Mouse (Mus musculus): ENCODE results near the gene Syn2.
"Not testable (repeated sequence)": the region's sequence is repeated elsewhere in the genome, so short reads cannot be mapped to it uniquely, and the experiment has no call there.

The Syn2 gene

DNA sequence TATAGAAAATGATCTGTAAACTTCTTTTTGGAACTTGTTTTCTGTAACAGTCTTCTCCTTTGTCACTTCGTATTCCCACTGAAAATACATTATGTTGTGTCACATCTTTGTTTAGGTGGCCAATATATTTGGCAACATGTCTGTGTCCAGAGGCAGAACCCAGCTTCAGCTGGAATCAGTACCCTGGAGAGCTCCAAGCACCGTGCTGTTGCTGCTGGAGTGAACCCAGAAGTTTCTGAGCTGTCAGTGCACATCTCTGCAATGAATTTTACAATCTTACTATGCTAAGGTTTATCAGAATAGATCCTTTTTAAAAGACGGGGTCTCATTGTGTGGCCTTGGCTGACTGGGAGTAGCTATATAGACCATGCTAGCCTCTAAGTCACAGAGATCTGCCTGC is 44.1 kb downstream of the Syn2 start:
- peak in 1 of 2 experiments; percentile 2 for DNase-seq

DNA sequence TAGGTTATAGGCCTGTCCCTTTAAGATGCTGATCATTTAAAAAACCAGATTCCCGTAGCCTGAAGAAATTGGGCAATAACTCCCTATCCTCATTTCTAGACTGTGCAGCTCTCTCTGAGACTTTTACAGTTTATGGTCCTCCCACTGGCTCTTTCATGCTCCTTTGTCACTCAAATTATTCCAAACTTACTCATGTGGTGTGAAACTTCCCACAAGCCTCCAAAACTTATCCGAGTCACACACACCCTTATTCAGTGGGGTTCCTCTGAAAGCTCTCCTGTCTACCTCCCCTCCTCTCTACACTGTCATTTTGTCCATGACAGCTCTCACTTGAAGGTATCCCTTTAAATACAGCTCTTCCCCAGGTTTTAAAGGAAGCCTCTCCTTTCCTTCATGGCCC is 46.4 kb downstream of the Syn2 start:
- DNase-seq: no peak

DNA sequence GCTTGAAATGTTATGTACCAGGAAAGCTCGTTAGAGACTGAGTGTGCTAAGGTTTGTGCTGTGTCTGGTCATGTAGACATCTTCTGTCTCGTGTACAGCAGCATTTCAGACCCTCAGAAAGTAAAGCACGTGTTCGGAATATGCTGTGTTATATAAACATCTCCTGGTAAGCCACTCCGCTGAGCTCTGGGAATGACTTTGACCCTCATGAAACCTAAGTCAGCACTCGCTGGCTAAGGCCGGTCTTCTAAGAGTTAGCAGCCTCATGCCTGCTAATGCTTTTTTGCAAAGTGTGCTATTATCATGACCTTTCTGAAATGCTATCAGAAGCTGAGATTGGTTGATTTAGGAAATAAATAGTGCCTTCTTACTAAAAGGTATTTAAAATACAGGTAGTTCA is 56.4 kb downstream of the Syn2 start:
- DNase-seq: no peak

DNA sequence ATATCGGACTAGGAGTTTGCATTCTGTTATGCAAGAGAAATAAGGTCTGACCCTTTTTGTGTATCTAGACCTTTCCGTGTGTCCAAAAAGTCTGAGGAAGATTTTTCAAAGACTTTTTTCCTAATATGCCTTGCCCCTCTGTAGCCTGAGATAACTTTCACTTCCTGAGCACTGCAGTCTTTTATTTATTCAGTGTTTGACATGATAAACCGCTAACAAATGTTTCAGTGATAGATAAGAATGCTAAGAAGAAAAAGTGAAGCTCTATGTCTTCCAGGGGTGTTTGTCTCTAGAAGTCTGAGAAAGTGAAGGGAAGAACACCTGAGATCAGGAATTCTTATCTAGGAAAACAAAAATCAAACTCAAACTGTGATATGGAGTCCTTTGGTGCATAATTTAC is 66.1 kb downstream of the Syn2 start:
- DNase-seq: no peak

DNA sequence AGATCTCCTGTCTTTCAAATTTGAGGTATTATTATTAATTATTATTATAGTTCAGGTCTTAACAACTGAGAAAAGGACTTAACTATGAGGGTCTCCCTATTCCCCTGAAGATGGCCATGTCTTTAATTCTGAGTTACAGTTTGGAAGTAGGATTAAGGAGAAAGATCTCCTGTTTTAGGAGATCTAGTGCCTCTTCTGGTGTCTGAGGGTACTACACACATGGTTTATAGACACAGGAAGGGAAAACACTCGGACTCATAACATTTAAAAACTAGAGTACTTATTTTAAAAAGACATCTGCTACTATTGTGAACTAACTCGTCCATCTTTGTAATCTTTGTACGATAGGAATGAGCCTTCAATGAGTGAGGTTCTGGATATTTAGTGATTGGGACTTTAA is 68.3 kb downstream of the Syn2 start:
- no peak for DNase-seq

DNA sequence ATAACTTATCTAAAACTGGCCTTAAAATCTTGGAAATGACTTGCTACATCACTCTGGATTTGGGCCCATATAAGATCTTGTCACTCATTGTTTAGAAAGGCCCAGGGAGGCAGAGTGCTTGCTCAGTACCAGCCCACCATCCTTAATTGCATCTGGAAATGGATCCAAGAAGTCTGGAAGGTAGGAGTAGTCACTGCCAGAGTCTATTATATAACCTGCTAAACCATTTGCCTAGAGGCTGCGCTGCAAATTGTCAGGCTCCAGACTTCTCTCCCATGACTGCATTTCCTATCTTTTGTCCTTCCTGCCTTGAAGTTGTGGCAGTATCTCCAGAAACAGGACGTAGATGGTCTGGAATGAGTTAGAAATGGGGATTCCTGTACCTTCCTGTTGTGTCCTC is 75.5 kb downstream of the Syn2 start:
- DNase-seq: no peak

DNA sequence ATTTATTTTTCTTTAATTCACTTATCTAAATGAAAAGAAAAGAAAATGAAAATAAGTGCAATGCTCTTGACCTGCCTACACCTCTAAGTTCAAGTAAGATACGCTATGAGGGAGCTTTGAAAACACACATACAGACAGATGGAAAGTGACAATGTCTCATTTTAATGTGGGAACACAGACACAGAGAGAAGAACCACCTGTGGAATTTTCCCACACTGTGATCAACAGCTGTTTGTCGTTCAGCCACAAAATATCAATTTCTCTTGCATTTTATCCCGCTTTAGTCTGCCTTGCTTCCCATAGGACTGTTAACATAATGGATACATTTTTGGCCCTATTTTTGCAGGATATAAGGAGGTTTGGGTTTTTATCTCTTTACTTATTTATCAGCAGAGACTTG is 76.1 kb downstream of the Syn2 start:
- no peak for DNase-seq

DNA sequence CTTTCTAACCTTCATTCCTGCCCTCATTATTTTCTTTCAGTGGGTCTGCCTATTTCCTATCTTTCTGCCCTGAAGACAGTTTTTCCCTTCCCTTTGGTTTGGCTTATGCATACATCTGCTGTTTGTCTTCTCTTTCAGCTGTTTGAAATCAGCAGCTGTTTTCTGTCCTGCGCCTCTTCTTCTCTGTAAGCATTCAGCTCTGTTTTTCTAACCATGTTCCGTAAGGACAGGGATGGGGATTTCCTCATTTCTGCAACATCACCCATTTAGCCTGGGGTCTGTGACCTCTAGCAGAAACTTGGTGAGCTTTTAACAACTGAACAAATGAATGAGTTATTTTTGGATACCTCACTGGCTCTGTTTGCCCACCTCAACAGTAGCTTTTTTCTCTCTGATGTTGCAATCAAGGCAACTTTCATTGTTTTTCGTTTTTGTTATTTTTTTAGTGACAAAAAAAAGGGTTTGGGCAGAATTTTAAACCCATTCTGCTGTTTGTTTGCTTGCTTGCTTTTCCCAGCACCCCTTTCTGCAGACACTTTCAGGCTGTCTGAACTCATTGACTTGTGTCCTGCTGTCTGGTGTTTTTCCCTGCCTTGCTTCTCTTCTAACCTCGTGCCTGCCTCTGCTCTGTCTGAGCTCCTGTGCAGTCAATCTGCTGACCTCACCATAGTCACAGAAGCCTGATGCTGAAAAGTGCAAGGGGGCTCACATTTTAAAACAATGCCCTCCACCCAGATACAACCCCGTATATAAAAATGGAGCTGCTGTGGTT is 77.6 kb downstream of the Syn2 start:
- no peak for DNase-seq

DNA sequence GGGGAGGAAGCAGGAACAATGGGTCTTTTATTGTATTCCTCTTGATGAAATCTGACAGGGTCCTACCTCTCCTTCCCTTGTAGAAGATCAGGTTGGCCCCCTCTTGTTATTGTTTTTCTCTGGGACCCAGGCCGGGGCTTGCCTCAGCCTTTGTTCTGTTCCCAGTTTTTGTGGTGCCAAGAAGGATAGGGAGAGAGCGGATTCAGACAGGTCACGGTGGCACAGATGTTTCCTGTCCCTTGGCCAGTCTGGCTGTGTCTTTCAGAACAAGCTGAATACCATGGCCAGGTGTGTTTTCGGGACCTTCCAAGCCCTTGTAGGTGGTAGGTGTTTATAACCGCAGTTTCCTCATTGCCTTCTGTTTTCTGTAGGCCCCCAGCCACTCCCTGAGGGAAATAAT is 78.4 kb downstream of the Syn2 start:
- no peak for DNase-seq

DNA sequence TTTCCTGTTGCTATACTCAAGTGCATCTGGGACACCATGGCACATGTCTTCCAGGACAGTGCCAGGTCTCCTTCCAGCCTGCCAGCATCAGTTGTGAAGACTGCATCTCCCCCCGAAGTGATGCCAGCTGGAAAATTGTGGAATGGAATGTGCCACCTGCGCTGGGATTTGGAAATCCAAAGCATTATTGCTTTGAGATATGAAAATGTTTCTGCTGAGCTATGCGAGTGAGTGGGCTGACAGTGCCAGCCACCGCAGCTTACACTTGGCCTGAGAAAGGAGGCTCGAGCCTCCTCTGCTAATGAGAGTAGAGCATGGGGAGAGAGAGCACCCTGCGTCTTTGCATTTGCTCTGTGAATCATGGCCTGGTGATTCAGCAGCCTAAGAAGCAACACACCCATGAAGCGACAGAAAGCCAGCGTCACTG is 86.5 kb downstream of the Syn2 start:
- no peak for DNase-seq

DNA sequence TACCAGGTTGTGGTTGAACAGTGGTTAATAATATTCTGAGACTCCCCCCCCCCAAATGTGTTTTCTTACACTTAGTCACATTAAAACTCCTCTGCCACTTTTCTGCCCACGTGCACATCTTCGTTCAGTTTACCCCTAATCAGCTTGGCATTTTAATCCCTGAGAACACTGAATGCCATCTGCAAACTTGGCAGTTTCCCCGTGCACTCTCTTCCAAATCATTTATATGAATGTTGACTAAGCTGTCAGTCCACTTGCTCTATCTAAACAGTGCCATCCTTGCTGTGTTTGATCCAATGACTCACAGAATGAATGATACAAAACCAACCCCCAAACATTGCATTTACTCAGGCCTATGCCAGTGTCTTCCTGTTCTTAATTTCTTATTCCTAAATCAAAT is 90.8 kb downstream of the Syn2 start:
- no peak for DNase-seq

DNA sequence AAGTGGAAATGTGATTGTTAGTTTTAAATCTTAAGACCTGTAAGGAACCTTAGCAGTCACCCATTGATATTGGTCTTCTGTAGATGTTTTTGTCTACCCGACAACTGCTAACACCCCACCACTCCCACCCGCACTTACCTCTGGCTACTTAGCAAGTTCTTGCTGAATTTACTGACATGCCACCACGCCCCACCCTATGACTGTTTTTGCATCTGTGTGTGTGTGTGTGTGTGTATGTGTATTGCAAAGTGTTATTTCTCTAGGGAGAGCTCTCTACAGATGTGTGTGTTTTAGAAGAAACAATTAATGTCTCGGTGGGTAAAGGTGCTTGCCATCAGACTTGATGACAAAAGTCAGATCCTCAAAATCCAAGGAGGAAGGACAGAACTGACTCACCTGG is 92.3 kb downstream of the Syn2 start, which contains the start of gene Gm17482:
Gene Gm17482 (plus strand): TSS at position 301 of the 400 bp plus-strand sequence.
- no peak for DNase-seq

DNA sequence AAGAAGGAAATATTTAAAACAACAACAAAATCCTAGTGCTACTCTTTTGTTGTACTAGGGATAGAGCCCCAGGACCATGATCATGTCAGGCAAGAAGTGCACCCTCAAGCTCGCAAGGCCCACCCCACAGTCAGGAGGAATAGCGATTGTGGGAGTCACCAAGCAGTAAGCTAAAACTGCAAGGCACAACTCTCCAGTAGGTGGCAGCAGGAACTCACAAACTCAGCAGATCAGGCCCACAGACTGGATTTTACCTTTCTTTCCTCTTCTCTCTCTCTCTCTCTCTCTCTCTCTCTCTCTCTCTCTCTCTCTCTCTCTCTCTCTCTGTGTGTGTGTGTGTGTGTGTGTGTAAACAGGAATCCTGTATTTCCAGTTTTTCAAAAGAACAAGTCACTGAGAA is 92.8 kb downstream of the Syn2 start:
- peak in 1 of 2 experiments; percentile 58 for DNase-seq

DNA sequence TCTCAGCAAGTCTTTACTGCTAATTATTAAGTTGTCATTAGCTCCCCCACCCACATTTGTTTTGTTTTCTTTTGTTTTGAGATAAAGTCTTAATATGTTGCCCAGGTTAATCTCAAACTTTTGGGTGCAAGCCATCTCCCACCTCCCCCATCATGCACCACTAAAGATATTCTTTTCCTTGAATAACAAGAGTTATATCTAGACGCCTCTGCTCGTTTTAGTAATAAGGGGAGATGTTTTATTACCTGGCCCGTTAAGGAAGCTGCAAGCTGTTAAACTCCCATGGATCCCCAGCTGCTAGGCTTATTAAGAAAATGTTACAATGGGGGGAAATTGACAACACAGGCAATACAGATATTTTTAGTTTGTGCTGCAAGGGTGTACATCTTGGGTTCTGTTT is 95.9 kb downstream of the Syn2 start:
- no peak for DNase-seq

DNA sequence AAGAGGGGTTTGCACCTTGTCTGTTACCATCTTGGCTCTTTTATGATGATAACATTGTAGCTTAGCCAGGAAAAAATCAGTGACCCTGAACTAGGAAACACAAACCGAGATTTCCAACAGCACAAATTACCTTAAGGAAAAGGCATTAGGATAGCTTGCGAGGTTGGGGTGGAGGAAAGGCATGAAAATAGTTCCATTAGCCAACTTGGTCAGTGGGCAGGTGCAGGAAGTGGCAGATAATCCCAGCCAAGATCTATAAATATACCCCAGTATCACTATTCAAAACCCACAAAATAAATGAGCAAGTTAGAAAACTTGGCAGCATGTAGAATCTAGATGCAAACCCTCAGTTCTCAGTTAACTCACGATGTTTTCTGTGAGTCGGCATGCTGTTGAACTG is 97.1 kb downstream of the Syn2 start:
- DNase-seq: no peak

DNA sequence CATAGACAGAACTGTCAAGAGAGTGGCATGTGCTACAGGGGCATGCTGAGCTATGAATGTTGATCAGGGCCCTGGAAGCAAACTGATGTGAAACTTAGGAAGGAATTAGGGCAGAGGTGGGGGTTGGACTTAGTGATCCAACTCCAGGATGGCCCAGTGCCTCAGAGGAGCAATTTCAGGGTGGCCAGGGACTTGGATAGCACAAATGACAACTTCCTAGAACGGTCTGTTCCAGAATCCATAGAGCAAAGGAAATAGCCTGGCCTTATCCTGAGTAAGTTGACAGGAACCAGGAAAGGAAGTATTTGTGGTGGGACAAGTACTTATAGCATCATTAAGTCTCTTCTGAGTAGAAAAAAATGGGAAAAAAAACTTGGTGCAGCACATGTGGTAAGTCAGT is 97.9 kb downstream of the Syn2 start:
- DNase-seq: no peak

DNA sequence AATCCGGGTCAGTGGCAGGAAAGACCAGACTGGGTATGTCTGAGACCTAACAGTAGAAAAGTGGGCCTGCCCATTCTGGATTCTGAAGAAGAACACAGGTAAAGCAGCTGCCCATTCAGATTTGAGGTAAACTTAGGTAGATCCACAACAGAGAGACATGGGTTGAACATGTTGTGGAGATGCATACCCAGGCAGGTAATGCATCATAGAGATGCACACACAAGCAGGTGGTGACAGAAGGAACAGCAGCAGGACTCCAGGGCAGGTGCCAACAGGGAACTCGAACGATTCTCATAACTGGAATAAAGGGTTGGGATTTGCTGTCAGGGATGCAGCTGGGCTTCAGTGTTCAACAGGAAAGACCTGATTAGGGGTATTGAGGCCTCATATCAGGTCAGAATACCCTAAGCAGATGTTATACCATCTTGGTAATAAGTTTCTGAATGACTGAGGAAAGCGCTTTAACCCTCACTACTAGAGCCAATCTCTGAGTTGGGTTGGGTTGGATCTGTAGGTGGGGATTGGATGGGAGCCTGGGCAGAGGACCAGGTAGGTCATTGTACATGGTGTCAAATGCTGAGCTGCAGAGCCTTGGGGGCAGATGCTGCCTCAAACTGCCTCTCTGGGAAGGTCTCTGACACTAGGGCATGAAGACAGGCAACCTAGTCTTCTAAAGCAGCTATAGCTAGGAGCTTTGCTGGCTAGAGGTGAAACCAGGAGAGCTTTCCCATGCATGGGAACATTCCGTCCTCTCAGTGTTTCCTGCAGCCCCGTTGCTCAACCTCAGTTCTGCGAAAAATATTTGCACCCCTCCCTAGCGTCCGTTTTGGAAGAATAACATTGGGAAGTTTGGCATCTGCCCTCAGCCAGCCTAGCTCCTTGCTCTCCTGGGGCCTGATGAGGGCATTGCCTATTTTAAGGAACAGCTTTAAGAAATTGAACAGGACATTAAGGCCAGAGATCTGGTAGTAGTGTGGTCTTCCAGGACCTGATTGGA is 103.6 kb downstream of the Syn2 start:
- no peak for DNase-seq

DNA sequence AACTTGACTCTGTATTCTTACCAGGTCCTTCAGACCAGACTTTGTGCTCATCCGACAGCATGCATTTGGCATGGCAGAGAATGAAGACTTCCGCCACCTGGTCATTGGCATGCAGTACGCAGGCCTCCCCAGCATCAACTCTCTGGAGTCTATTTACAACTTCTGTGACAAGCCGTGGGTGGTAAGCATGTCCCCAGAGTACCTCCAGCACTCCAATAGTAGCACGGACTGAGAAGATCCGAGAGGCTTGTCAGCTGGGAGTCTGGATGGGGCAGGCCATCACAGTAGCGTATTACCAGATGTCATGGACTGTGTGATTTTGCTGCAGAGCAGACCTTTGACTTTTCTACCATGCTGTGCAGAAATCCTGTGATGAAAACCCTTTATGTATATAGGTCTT is 104.6 kb downstream of the Syn2 start:
- DNase-seq: no peak

DNA sequence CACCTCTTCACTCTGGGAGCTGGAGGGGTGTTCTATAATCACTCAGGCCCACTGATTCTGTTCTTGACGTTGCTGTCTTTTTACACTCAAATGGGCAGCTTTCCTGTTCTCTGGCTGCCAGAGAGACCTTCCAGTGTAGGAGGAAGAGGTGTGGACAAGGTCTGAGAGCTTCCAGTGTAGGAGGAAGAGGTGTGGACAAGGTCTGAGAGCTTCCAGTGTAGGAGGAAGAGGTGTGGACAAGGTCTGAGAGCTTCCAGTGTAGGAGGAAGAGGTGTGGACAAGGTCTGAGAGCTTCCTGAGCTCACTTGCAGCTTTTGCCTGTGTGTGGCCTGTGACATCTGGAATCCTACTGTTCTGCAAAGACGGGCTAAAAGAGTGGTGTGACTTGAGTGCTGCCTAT is 105.7 kb downstream of the Syn2 start:
- not testable (repeated sequence) for DNase-seq

DNA sequence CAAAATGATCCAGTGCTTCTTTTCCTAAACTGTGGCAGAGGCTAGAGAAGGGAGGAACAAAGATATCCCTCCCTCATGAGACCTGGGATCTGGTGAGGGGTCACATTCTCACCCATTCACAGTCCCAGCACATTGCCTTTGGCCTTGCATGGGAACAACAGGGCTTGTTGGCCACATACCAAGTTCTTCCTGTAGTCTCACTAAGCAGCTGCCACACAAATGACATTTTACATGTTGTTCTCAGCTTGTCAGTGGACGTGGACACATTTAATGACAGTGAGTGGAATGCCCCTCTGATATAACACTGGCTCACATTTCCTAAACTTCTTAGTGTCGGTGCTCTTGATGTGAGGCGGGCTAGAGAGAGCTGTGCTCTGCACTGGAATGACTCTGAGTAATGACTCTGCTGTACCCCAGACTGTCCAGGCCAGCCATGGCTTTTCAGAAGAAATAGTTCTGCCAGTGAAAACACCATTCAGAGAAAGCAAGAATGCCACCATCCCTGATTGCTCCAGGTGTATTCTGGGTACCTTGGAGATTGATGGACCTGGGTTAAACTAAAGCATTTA is 106.5 kb downstream of the Syn2 start:
- DNase-seq: no peak

DNA sequence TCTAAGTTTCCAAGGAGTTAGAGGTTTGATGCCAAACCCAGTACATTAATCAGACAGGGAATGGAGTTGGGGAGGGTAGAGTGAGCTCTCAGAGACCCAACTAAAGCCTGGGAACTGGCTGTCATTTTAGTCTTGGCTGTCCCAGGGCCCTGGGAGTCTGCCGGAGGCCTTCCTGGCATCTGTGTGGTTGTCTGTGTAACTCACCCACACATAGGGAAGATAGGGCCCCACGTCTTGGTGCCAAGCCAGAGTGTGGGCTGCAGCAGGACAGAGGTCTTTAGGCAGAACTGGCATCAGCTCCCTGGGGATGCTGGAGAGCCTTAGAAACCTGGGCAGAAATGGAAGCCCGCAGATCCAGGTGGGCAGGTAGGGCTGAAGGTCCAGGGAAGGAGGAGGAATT is 107.2 kb downstream of the Syn2 start:
- DNase-seq: no peak

DNA sequence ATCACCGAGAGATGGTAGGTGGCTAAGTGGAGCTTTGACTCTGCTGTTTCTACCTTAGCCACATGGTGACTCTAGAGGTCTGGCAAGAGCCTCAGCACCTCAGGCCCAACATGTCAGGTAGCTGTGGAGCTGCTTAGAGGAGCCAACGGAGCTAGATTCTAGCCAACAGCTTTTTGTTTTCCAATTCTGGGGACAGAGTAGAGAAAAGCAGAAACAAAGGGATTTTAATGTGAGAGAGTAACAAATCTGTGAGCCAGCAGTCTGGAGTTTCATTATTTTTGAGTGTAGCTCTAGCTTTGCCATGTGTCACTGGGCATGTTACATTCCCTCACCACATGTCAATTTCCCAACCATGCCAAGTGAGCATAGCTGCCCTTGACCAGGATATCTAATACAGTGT is 109.5 kb downstream of the Syn2 start:
- DNase-seq: no peak

DNA sequence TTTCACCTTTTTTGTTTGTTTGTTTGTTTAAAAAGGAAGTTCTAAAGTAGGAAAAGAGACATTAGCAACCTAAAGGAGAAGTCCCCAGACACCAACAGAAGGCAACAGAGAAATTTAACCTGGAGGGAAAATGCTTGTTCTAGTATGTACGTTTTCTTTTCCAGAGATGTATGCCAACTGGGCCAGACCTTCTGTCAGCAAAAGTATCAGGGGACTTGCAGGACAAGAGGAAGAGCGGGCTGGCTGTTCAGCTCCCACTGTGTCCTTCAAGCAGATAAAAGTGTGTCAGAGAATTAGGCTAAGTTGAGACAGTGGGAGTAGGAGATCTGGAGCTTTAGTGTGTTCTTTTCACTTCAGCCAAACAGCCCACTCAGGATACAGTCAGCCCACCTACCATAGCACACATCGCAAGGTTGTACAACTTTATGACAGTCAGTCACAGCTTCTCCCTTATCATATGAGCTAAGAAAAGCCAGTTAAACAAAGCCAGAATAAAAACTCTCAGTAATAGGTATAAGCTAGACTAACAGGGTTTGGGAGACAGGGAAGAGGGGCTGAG is 110.9 kb downstream of the Syn2 start:
- DNase-seq: no peak

Measured in spleen, adult 18-20 months (tissue).